Mouse (Mus musculus) G1E (cell line): Measurements from ENCODE around the gene Dnm3.

Experiments
- CTCF ChIP-seq: IDR thresholded peaks from 2 replicates; pipeline ENCODE4 v1.5.1; 2012; ENCODE audit warnings: low read depth, low read length, inconsistent platforms, mixed read lengths
- GATA1 ChIP-seq: IDR thresholded peaks from 2 replicates; pipeline ENCODE4 v1.6.1; 2012; ENCODE audit warnings: borderline replicate concordance, low read length, inconsistent platforms, mixed read lengths
- GATA2 ChIP-seq: IDR thresholded peaks from 2 replicates; pipeline ENCODE4 v1.6.1; 2012; ENCODE audit warnings: low read depth, low read length, inconsistent platforms, borderline replicate concordance

GRCm38 (mm10) chr1:162149730-162150129, 328.1 kb downstream of the Dnm3 start:
- TF ChIP-seq CTCF (no peak), GATA2 (no peak), GATA1 (no peak)
